Mouse (Mus musculus) thymus, postnatal 0 days (tissue): Measurements from ENCODE around the gene BC030867. TPM values are rescaled to one million over a fixed set of nuclear protein-coding genes. Genes with fewer than 3 reads are reported as not detected.

Experiments
- microRNA-seq: library from miRNA; unstranded; fragments of <30 nt; microRNA quantifications from one replicate; pipeline ENCODE4, GENCODE M21; 2016; ENCODE audit warnings: borderline number of aligned reads
- polyA plus RNA-seq: library from polyadenylated mRNA; unstranded; fragments of >200 nt; fragmentation: Nextera tagmentation; extraction: Ambion mirVana; gene quantifications from 2 replicates; pipeline ENCODE4 v1.2.1, GENCODE M21; 2015

Gene BC030867
- polyA plus RNA-seq, 1 experiment from 2014 or later: 8.6 TPM

Small RNAs within 50 kb of the gene (microRNA-seq; reads per million reads assigned to microRNA genes)
- gene Mir8101: 1.2 reads per million

Other genes starting within 250 kb of the BC030867 start
- 0.34 and 0.41 TPM in 2 replicates for gene Mpp3, start 220.4 kb upstream of the BC030867 start, polyA plus RNA-seq
- 7.4 and 8.0 TPM in 2 replicates for gene Cd300lg, start 207.4 kb upstream of the BC030867 start, polyA plus RNA-seq
- gene Mpp2, start 160.4 kb upstream of the BC030867 start, polyA plus RNA-seq: 1.5 and 1.9 TPM in 2 replicates
- gene Ppy, start 147.6 kb upstream of the BC030867 start, polyA plus RNA-seq: 3.7 and 4.4 TPM in 2 replicates
- 10.9 and 12.2 TPM in 2 replicates for gene Pyy, start 141.1 kb upstream of the BC030867 start, polyA plus RNA-seq
- gene Nags, start 103.4 kb upstream of the BC030867 start, polyA plus RNA-seq: 0.18 TPM in 1 of 2 replicates, not detected in the other
- 14.5 and 16.9 TPM in 2 replicates for gene Tmem101, start 92.5 kb upstream of the BC030867 start, polyA plus RNA-seq
- 140 and 164 TPM in 2 replicates for gene Lsm12, start 63.6 kb upstream of the BC030867 start, polyA plus RNA-seq
- gene G6pc3, start 59.3 kb upstream of the BC030867 start, polyA plus RNA-seq: 16.1 and 16.2 TPM in 2 replicates
- 19.9 and 24.8 TPM in 2 replicates for gene Hdac5, start 18.7 kb upstream of the BC030867 start, polyA plus RNA-seq
- 0.07 TPM in 1 of 2 replicates, not detected in the other for gene Asb16, start 19.9 kb downstream of the BC030867 start, polyA plus RNA-seq
- gene Tmub2, start 36.0 kb downstream of the BC030867 start, polyA plus RNA-seq: 41.1 and 45.1 TPM in 2 replicates
- gene Atxn7l3, start 47.7 kb downstream of the BC030867 start, polyA plus RNA-seq: 13.1 and 15.4 TPM in 2 replicates
- gene Ubtf, start 70.9 kb downstream of the BC030867 start, polyA plus RNA-seq: 95.2 and 96.8 TPM in 2 replicates
- gene Slc4a1, start 117.3 kb downstream of the BC030867 start, polyA plus RNA-seq: 0.48 and 0.53 TPM in 2 replicates
- 1.1 and 1.4 TPM in 2 replicates for gene Rundc3a, start 144.5 kb downstream of the BC030867 start, polyA plus RNA-seq
- gene Slc25a39, start 159.1 kb downstream of the BC030867 start, polyA plus RNA-seq: 97.8 and 107 TPM in 2 replicates
- gene Grn, start 181.4 kb downstream of the BC030867 start, polyA plus RNA-seq: 86.4 and 90.6 TPM in 2 replicates
- gene Fam171a2, start 198.8 kb downstream of the BC030867 start, polyA plus RNA-seq: 0.42 and 0.79 TPM in 2 replicates
- 1.9 and 2.5 TPM in 2 replicates for gene Itga2b, start 221.2 kb downstream of the BC030867 start, polyA plus RNA-seq